Mouse (Mus musculus) hindbrain, embryonic 10.5 days (tissue): ENCODE measurements around the gene Lpcat2. TPM values are rescaled to one million over a fixed set of nuclear protein-coding genes. Genes with fewer than 3 reads are reported as not detected.

Experiments
- DNase-seq: peaks from one replicate; pipeline ENCODE4 v3.0.0-alpha.2; 2017; ENCODE audit warnings: low spot score
- H3K27ac ChIP-seq: fragments of 300-500 bp; sonication (generic); 2 replicates; pipeline ENCODE4 v1.5.1; 2016; ENCODE audit warnings: mild to moderate bottlenecking, moderate library complexity
- H3K27me3 ChIP-seq: fragments of 300-500 bp; sonication (generic); 2 replicates; pipeline ENCODE4 v1.6.1; 2016; ENCODE audit warnings: mild to moderate bottlenecking; ENCODE audit not compliant: poor library complexity, insufficient read depth, severe bottlenecking
- H3K36me3 ChIP-seq: fragments of 300-500 bp; sonication (generic); 2 replicates; pipeline ENCODE4 v1.6.1; 2016; ENCODE audit warnings: mild to moderate bottlenecking, moderate library complexity
- H3K4me1 ChIP-seq: fragments of 300-500 bp; sonication (generic); replicated peaks from 2 replicates; pipeline ENCODE4 v1.6.1; 2016; ENCODE audit warnings: mild to moderate bottlenecking
- H3K4me3 ChIP-seq: fragments of 300-500 bp; sonication (generic); 2 replicates; pipeline ENCODE4 v1.5.1; 2016; ENCODE audit warnings: mild to moderate bottlenecking, moderate library complexity
- H3K9me3 ChIP-seq: fragments of 300-500 bp; sonication (generic); 2 replicates; pipeline ENCODE4 v1.6.1; 2016; ENCODE audit warnings: mild to moderate bottlenecking, moderate library complexity
- WGBS: fragments of 180-500 bp; shearing (Covaris S2); methylation state at CpG from one replicate; pipeline ENCODE4 v1.1.7; 2016; 5-methylcytosine and 5-hydroxymethylcytosine counted together
- polyA plus RNA-seq: library from polyadenylated mRNA; unstranded; fragments of >200 nt; fragmentation: Nextera tagmentation; extraction: Ambion mirVana; gene quantifications from 2 replicates; pipeline ENCODE4 v1.2.1, GENCODE M21; 2016

Lpcat2 gene
- polyA plus RNA-seq, 1 experiment from 2014 or later, result 4.3 TPM

DNA sequence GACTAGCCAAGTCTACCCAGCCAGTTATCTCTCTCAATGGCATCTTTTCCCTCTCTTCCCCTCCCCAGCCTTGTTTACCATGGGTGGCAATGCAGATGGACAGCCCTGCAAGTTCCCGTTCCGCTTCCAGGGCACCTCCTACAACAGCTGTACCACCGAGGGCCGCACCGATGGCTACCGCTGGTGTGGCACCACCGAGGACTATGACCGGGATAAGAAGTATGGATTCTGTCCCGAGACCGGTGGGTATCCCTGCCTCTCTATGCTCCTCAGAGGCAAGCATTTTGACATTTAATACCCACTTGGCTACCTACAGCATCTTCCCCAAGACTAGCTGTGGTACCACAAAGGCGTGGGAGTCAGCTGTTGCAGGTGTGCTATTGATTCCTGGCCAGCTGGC lies 19.2 kb upstream of the Lpcat2 start:
- no peak for DNase-seq
- Histone ChIP-seq H3K9me3 (no peaks in the 10 kb centered on the region), H3K27ac (no peak overlapping the region), H3K27me3 (no peaks in the 10 kb centered on the region), H3K36me3 (peaks cover 62% of the 10 kb centered on the region), H3K4me3 (no peak overlapping the region), H3K4me1 (no peaks in the 10 kb centered on the region)
- 95% methylated on average over 11 of the region's 11 CpGs for WGBS

DNA sequence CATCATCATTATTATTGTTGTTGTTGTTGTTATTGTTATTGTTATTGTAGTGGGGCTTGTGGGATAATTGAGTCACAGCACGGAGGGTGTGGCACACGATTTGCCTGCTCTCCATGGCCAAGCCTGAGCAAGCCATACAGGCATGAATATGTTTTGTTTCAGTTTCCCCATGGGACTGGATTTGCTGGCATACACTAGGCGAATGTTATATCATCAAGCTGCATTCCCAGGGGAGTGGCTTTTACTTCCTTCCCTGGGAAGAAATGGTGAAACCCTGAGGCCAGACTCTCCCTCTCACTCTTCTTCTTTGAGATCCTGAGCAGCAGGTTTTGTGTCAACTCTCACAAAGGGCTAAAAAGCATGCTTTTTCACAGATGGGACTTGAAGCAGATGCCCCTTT lies 16.5 kb upstream of the Lpcat2 start:
- 92% methylated on average over 3 of the region's 3 CpGs for WGBS
- H3K4me3 ChIP-seq, result no peak overlapping the region
- peaks cover 48% of the 10 kb centered on the region for H3K36me3 ChIP-seq
- H3K4me1 ChIP-seq, result no peaks in the 10 kb centered on the region
- no peaks in the 10 kb centered on the region for H3K9me3 ChIP-seq
- no peaks in the 10 kb centered on the region for H3K27me3 ChIP-seq
- no peak for DNase-seq
- no peak overlapping the region for H3K27ac ChIP-seq

DNA sequence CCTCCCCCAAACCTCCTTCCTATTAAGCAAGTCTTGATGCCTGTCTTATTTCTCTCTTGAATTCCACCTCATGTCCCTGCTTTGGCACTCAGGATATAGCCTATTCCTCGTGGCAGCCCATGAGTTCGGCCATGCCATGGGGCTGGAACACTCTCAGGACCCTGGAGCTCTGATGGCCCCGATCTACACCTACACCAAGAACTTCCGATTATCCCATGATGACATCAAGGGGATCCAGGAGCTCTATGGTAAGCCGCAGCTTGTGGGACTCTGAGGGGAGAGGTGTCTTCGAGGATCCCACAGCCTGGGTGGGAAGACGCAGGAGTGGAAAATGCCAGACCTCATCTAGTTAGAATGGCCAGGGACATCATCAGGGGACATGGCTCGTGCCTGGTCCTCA lies 16.0 kb upstream of the Lpcat2 start:
- Histone ChIP-seq H3K27ac (no peak overlapping the region), H3K36me3 (peaks cover 53% of the 10 kb centered on the region), H3K9me3 (no peaks in the 10 kb centered on the region), H3K4me3 (no peak overlapping the region), H3K4me1 (no peaks in the 10 kb centered on the region), H3K27me3 (no peaks in the 10 kb centered on the region)
- 94% methylated on average over 8 of the region's 8 CpGs for WGBS
- no peak for DNase-seq

DNA sequence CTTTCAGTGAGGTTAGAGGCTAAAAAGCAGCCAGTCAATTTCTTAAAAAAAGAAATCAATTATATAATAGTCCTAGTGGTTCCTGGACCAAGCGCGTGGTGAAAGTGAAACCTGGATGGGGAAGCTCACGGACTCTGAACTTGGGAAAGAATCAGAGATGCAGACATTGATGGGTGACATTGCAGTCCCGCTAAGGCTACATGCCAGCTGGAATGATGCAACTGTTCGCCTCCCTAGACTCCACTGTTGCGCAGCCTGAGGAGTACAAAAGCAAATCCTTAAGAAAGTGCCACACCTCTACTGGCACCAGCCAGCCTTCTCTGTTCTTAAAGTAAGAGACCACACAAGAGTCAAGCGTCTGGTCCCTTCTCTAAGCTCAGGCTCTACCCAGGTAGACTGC lies 15.3 kb upstream of the Lpcat2 start:
- Histone ChIP-seq H3K9me3 (no peaks in the 10 kb centered on the region), H3K4me3 (no peak overlapping the region), H3K27ac (no peak overlapping the region), H3K36me3 (peaks cover 56% of the 10 kb centered on the region), H3K27me3 (no peaks in the 10 kb centered on the region), H3K4me1 (no peaks in the 10 kb centered on the region)
- WGBS, result 96% methylated on average over 7 of the region's 7 CpGs
- DNase-seq, result no peak

DNA sequence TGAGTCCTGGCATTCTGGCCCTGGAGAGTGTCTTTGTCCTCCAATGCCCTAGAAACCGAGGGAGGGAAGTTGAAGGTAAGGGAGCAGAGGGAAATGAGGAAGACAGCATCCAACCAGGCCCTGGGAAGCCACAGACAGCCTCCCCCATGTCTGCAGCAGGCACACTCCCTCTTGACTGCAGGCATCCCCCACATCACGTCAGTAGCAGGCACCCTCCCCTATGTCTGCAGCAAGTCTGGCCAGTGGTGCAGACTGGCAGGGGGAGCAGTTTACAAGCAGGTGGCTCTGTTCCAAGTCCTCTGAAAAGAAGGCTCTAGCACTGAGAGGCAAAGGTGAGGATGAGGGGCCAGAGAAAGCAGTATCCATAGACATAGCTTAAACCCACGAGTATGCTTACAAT lies 8.5 kb upstream of the Lpcat2 start:
- Histone ChIP-seq H3K27ac (peak overlapping the region; percentile 71), H3K27me3 (no peaks in the 10 kb centered on the region), H3K9me3 (no peaks in the 10 kb centered on the region), H3K4me3 (no peak overlapping the region), H3K36me3 (peaks cover 36% of the 10 kb centered on the region), H3K4me1 (peaks cover 47% of the 10 kb centered on the region)
- DNase-seq, result no peak
- 43% methylated on average over 3 of the region's 3 CpGs for WGBS

DNA sequence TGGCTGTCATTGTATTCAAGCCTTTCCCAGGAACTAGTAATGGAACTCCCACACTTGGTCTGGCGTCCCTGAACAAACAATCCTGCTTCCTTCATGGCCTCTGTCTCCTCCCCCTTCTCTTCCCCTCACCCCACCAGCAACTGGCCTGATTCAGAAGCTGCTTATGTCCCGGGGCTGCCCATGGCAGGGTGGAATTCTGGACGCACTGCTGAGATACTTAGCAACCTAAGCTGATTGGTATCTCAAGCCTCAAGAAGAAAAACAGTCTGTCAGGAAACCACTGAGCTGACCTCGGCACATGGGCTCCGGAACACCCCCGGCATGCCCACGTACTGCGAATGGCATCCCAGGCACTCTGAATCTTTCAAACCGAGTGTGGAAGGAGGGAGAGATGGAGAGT lies 7.8 kb upstream of the Lpcat2 start:
- Histone ChIP-seq H3K4me1 (peaks cover 47% of the 10 kb centered on the region), H3K9me3 (no peaks in the 10 kb centered on the region), H3K27me3 (no peaks in the 10 kb centered on the region), H3K4me3 (no peak overlapping the region), H3K36me3 (peaks cover 36% of the 10 kb centered on the region), H3K27ac (peak overlapping the region; percentile 71)
- WGBS, result 49% methylated on average over 9 of the region's 9 CpGs
- DNase-seq, result peak; percentile 41

DNA sequence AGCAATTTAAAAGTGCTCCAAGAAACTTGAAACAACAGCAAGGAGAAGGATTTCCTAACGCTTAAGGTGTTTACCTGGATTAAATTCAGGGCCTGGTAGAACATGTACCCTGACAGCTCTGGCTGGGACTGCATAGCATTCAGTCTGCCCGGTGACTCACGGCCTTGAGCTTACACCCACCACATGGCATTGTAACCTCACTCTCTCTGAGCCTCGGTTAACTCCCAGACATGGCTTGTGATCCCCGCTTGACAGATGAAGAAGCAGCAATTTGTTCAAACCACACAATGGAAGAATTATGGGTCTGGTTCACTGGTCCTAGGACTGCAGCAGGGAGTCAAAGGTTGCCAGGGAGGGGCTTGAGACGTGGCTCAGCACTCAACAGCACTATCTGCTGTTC lies 5.9 kb upstream of the Lpcat2 start:
- H3K4me1 ChIP-seq, result peaks cover 64% of the 10 kb centered on the region

DNA sequence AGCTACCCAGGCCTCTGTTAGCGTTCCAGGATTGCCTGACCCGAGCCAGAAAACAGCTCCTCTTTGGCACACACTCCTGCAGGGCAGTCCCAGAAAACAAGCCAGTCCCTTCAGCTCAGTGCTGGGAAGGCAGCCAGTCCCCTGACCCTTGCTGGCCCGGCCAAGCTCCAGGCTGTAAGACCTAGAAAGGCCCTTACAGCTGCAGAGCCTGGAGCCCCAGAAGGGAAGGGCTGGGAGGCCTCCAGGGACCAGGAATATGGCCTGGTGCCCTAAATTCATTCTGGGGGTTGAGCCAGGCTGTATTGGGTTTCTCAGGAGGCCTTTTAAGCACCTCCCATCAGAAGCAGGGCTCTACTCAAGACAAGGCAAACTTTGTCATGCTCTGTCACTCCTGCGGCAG lies 4.9 kb upstream of the Lpcat2 start:
- DNase-seq, result no peak
- peaks cover 68% of the 10 kb centered on the region for H3K4me1 ChIP-seq
- H3K27ac ChIP-seq, result peak overlapping the region; percentile 59
- no peaks in the 10 kb centered on the region for H3K9me3 ChIP-seq
- 68% methylated on average over 4 of the region's 4 CpGs for WGBS
- H3K27me3 ChIP-seq, result peaks cover 9% of the 10 kb centered on the region
- H3K4me3 ChIP-seq, result no peak overlapping the region
- H3K36me3 ChIP-seq, result peaks cover 28% of the 10 kb centered on the region

More for the DNA sequence above, 5.9 kb upstream of the Lpcat2 start:
- Histone ChIP-seq H3K27me3 (peaks cover under 1% of the 10 kb centered on the region), H3K4me3 (no peak overlapping the region), H3K36me3 (peaks cover 35% of the 10 kb centered on the region), H3K27ac (no peak overlapping the region), H3K9me3 (no peaks in the 10 kb centered on the region)
- DNase-seq, result no peak
- WGBS, result 55% methylated on average over 6 of the region's 6 CpGs

DNA sequence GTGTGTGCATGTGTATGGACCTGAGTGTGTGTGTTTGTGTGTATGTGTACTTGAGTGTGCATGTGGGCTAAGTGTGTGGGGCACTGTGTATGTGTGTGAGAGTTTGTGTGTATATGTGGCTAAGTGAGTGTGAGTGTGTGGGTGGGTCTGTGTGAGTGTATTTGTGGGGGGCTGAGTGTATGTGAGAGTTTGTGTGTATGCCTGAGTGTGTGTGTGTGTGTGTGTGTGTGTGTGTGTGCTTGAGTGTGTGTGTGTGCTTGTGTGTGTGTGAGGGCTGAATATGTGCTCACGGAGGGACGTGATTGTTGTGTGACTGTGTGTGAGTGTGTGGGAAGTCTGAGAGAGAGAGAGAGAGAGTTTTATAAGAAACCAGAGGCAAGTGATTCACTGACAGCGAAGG lies 3.8 kb upstream of the Lpcat2 start:
- H3K27ac ChIP-seq, result peak overlapping the region; percentile 16; the same call in 1 of the 2 replicates
- H3K4me1 ChIP-seq, result peaks cover 66% of the 10 kb centered on the region
- H3K9me3 ChIP-seq, result 0 out of 2 replicates have a peak, but pooled peaks cover 5% of the 10 kb centered on the region
- no peak overlapping the region for H3K4me3 ChIP-seq
- DNase-seq, result no peak
- WGBS, result 64% methylated on average over 3 of the region's 3 CpGs
- H3K36me3 ChIP-seq, result peaks cover 20% of the 10 kb centered on the region
- peaks cover 19% of the 10 kb centered on the region for H3K27me3 ChIP-seq

DNA sequence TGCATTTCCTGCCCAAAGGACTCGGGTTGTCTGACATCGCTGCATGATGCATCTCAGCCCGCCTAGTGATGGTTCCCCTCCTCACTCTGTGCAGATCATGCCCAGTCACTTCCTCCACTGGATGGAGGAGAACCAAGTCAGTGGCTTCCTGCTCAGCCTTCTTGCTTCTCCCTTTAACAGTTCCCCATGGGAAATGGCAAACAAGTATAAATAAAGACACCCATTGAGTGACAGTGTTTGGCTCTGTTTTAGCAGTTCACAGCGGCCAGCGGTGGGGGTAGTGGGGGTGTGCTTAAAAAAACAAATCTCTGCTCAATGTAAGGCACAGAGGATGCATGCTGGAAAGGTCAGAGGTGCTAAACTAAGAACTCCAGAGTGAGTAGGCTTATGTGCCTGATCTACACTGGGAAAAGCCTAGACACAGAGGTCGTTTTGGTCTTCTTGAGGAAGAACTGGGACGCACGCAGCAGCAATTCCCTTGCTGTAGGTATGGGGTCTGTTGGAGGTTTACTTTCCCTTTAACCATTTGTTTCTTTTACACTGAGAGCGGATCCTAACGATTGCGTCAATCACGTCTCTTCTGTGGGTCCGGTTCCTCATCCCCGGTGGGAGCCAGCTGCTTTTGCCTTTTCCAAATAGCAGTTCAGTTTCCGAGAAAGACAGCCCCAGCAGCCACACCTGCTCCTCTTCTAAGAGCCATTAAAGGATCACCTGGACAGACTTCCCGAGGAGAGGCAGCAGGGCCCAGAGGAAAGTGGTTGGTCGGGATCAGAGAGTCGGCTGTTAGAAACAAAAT lies 1.8 kb upstream of the Lpcat2 start:
- no peak overlapping the region for H3K27ac ChIP-seq
- no peak for DNase-seq
- peaks cover 19% of the 10 kb centered on the region for H3K27me3 ChIP-seq
- 0 out of 2 replicates have a peak, but pooled peaks cover 5% of the 10 kb centered on the region for H3K9me3 ChIP-seq
- H3K4me1 ChIP-seq, result peaks cover 52% of the 10 kb centered on the region
- no peak overlapping the region for H3K4me3 ChIP-seq
- 66% methylated on average over 18 of the region's 18 CpGs for WGBS
- peaks cover 16% of the 10 kb centered on the region for H3K36me3 ChIP-seq

DNA sequence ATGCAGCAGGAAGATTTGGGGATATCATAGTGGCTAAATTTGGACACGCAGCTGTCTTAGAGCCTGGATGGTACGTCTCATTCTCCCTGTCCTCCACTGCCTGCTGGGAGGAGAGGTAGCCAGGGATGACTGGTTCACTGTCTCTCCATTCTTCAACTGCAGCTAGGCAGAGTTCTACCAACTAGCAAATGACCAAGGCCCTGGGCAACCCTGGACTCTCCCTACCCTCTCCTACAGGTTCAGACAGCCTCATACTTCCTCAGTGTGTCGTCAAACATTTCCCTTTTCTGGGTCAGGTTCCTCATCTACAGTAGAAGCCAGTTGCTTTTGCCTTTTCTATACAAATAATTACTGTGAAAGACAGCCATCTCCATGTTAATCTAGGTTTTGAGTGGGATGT lies 466 bp upstream of the Lpcat2 start:
- Histone ChIP-seq H3K9me3 (0 out of 2 replicates have a peak, but pooled peaks cover 5% of the 10 kb centered on the region), H3K27ac (no peak overlapping the region), H3K36me3 (peaks cover 16% of the 10 kb centered on the region), H3K27me3 (peaks cover 19% of the 10 kb centered on the region), H3K4me3 (peak overlapping the region; percentile 69), H3K4me1 (peaks cover 41% of the 10 kb centered on the region)
- DNase-seq, result no peak
- 88% methylated on average over 3 of the region's 3 CpGs for WGBS

DNA sequence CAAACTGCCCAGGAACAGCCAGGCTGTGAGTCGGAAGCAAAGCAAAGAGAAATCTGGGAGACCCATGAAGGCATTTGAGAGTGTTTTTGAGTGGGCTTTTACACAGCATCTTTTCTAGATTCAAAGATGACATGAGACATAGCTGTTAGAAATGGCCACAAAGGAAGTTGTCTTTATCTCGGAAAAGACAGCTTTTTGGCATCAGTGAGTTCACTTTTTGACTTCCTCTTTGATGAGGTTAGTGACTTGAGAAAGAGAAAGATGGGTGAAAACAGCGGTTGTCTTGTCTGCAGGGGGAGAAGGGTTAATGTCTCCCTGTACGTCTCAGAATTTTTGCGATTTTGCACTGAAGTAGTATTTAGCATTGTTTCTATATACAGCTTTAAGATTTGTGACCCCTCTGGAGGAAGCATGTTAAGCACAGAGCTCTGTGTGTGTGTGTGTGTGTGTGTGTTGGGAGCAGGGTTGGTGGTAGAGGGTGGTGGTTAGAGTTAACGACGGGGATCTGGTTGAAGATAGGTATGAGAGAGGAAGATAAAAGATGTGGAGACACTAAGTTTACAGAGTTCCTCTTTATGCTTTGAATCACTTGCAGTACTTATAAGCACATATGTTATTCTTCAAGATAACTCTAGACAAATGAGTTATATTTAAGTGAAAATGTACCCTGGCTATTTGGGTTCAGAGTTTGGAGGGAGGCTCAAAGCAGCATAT lies 1.3 kb downstream of the Lpcat2 start:
- Histone ChIP-seq H3K27me3 (peaks cover 19% of the 10 kb centered on the region), H3K27ac (no peak overlapping the region), H3K36me3 (peaks cover 9% of the 10 kb centered on the region; the same call in 1 of the 2 replicates), H3K4me1 (peaks cover 28% of the 10 kb centered on the region), H3K9me3 (0 out of 2 replicates have a peak, but pooled peaks cover 5% of the 10 kb centered on the region), H3K4me3 (peak overlapping the region; percentile 69; the same call in 1 of the 2 replicates)
- DNase-seq, result no peak
- WGBS, result 93% methylated on average over 7 of the region's 7 CpGs
